Mouse (Mus musculus): Measurements from ENCODE around the gene Rapgefl1. TPM values are rescaled to one million over a fixed set of nuclear protein-coding genes. Genes with fewer than 3 reads are reported as not detected.
"Not testable (repeated sequence)": the region's sequence is repeated elsewhere in the genome, so short reads cannot be mapped to it uniquely, and the experiment has no call there.

Rapgefl1 gene
- polyA plus RNA-seq, 1 experiment from 2014 or later = 3.0 TPM

- H3K4me2 ChIP-seq (replicated peaks); ATAC-seq (ENCODE audit: low FRiP score, low read depth); H3K27me3 ChIP-seq; H3K9me3 ChIP-seq; H3K27ac ChIP-seq (replicated peaks); H3K4me3 ChIP-seq; H3K9ac ChIP-seq (replicated peaks); H3K4me1 ChIP-seq: not testable (repeated sequence)
- 96% methylated on average over 2 of the region's 2 CpGs for WGBS
- H3K36me3 ChIP-seq = peaks cover 90% of the 10 kb centered on the region
Observed at GRCm38 (mm10) chr11:98826071-98826470, 10.5 kb upstream of the Rapgefl1 start.

GRCm38 (mm10) chr11:98827877-98828276 lies 8.7 kb upstream of the Rapgefl1 start:
- Histone ChIP-seq H3K4me2 (replicated peaks) (no peak overlapping the region), H3K27me3 (no peaks in the 10 kb centered on the region), H3K27ac (replicated peaks) (no peak overlapping the region), H3K4me1 (no peaks in the 10 kb centered on the region), H3K4me3 (no peak overlapping the region), H3K9ac (replicated peaks) (no peak overlapping the region), H3K9me3 (no peaks in the 10 kb centered on the region), H3K36me3 (peaks cover 90% of the 10 kb centered on the region)
- ATAC-seq (ENCODE audit: low FRiP score, low read depth) = no peak
- 94% methylated on average over 2 of the region's 2 CpGs for WGBS

- WGBS = 76% methylated on average over 12 of the region's 12 CpGs
- no peak for ATAC-seq (ENCODE audit: low FRiP score, low read depth)
- Histone ChIP-seq H3K9me3 (no peaks in the 10 kb centered on the region), H3K27me3 (no peaks in the 10 kb centered on the region; the same call in 1 of the 2 replicates), H3K9ac (replicated peaks) (no peak overlapping the region), H3K4me2 (replicated peaks) (no peak overlapping the region), H3K27ac (replicated peaks) (no peak overlapping the region), H3K36me3 (peaks cover 90% of the 10 kb centered on the region), H3K4me1 (no peaks in the 10 kb centered on the region), H3K4me3 (no peak overlapping the region)
Observed at GRCm38 (mm10) chr11:98829091-98829775, 7.4 kb upstream of the Rapgefl1 start.

GRCm38 (mm10) chr11:98829875-98830274 lies 6.7 kb upstream of the Rapgefl1 start:
- 84% methylated on average over 4 of the region's 4 CpGs for WGBS
- Histone ChIP-seq H3K4me3 (no peak overlapping the region), H3K9me3 (no peaks in the 10 kb centered on the region), H3K27me3 (no peaks in the 10 kb centered on the region; the same call in 1 of the 2 replicates), H3K36me3 (peaks cover 87% of the 10 kb centered on the region), H3K4me2 (replicated peaks) (no peak overlapping the region), H3K27ac (replicated peaks) (no peak overlapping the region), H3K4me1 (peaks cover 6% of the 10 kb centered on the region; the same call in 1 of the 2 replicates), H3K9ac (replicated peaks) (no peak overlapping the region)
- no peak for ATAC-seq (ENCODE audit: low FRiP score, low read depth)

- Histone ChIP-seq H3K36me3 (peaks cover 39% of the 10 kb centered on the region), H3K27ac (replicated peaks) (no peak overlapping the region), H3K27me3 (peaks cover 25% of the 10 kb centered on the region), H3K4me3 (no peak overlapping the region), H3K9me3 (no peaks in the 10 kb centered on the region), H3K9ac (replicated peaks) (no peak overlapping the region), H3K4me1 (peaks cover 32% of the 10 kb centered on the region), H3K4me2 (replicated peaks) (no peak overlapping the region)
- 23% methylated on average over 5 of the region's 5 CpGs for WGBS
- no peak for ATAC-seq (ENCODE audit: low FRiP score, low read depth)
Observed at GRCm38 (mm10) chr11:98835296-98835695, 1.3 kb upstream of the Rapgefl1 start.

GRCm38 (mm10) chr11:98835725-98836124 lies 860 bp upstream of the Rapgefl1 start:
- Histone ChIP-seq H3K27ac (replicated peaks) (no peak overlapping the region), H3K27me3 (peaks cover 25% of the 10 kb centered on the region), H3K4me3 (no peak overlapping the region), H3K4me1 (peaks cover 32% of the 10 kb centered on the region), H3K4me2 (replicated peaks) (0 out of 2 replicates have a peak overlapping the region, but pooled peaks have one; percentile 98), H3K36me3 (peaks cover 36% of the 10 kb centered on the region), H3K9ac (replicated peaks) (no peak overlapping the region), H3K9me3 (no peaks in the 10 kb centered on the region)
- 56% methylated on average over 3 of the region's 3 CpGs for WGBS
- no peak for ATAC-seq (ENCODE audit: low FRiP score, low read depth)

GRCm38 (mm10) chr11:98836128-98836527 lies 457 bp upstream of the Rapgefl1 start:
- peak overlapping the region; percentile 64; the same call in 1 of the 2 replicates for H3K4me3 ChIP-seq
- peak overlapping the region; percentile 98 for H3K4me2 ChIP-seq (replicated peaks)
- peaks cover 32% of the 10 kb centered on the region for H3K4me1 ChIP-seq
- 36% methylated on average over 7 of the region's 7 CpGs for WGBS
- no peak overlapping the region for H3K27ac ChIP-seq (replicated peaks)
- H3K9ac ChIP-seq (replicated peaks) = no peak overlapping the region
- peaks cover 25% of the 10 kb centered on the region for H3K27me3 ChIP-seq
- H3K9me3 ChIP-seq = no peaks in the 10 kb centered on the region
- peaks cover 33% of the 10 kb centered on the region for H3K36me3 ChIP-seq
- ATAC-seq (ENCODE audit: low FRiP score, low read depth) = 0 out of 2 replicates have a peak, but pooled peaks have one; percentile 3

- Histone ChIP-seq H3K27ac (replicated peaks) (peak overlapping the region; percentile 64; the same call in 1 of the 2 replicates), H3K4me3 (peak overlapping the region; percentile 64), H3K9me3 (no peaks in the 10 kb centered on the region), H3K4me1 (peaks cover 32% of the 10 kb centered on the region), H3K9ac (replicated peaks) (peak overlapping the region; percentile 81), H3K36me3 (peaks cover 22% of the 10 kb centered on the region), H3K4me2 (replicated peaks) (peak overlapping the region; percentile 98), H3K27me3 (peaks cover 25% of the 10 kb centered on the region)
- 2% methylated on average over 16 of the region's 29 CpGs for WGBS
- ATAC-seq (ENCODE audit: low FRiP score, low read depth) = peak; percentile 62
Observed at GRCm38 (mm10) chr11:98837231-98837704, 683 bp downstream of the Rapgefl1 start.

- peaks cover 25% of the 10 kb centered on the region for H3K27me3 ChIP-seq
- H3K4me2 ChIP-seq (replicated peaks) = peak overlapping the region; percentile 98; the same call in 1 of the 2 replicates
- H3K9ac ChIP-seq (replicated peaks) = no peak overlapping the region
- H3K4me3 ChIP-seq = 0 out of 2 replicates have a peak overlapping the region, but pooled peaks have one; percentile 64
- 49% methylated on average over 11 of the region's 11 CpGs for WGBS
- no peak for ATAC-seq (ENCODE audit: low FRiP score, low read depth)
- no peak overlapping the region for H3K27ac ChIP-seq (replicated peaks)
- peaks cover 16% of the 10 kb centered on the region for H3K36me3 ChIP-seq
- H3K4me1 ChIP-seq = peaks cover 32% of the 10 kb centered on the region
- H3K9me3 ChIP-seq = no peaks in the 10 kb centered on the region
Observed at GRCm38 (mm10) chr11:98837917-98838316, 1.3 kb downstream of the Rapgefl1 start.

- H3K9me3 ChIP-seq = no peaks in the 10 kb centered on the region
- no peak overlapping the region for H3K4me3 ChIP-seq
- H3K4me2 ChIP-seq (replicated peaks) = no peak overlapping the region
- peaks cover 10% of the 10 kb centered on the region for H3K36me3 ChIP-seq
- WGBS = 77% methylated on average over 9 of the region's 9 CpGs
- peaks cover 25% of the 10 kb centered on the region for H3K27me3 ChIP-seq
- ATAC-seq (ENCODE audit: low FRiP score, low read depth) = no peak
- H3K9ac ChIP-seq (replicated peaks) = no peak overlapping the region
- no peak overlapping the region for H3K27ac ChIP-seq (replicated peaks)
- peaks cover 32% of the 10 kb centered on the region for H3K4me1 ChIP-seq
Observed at GRCm38 (mm10) chr11:98838512-98838911, 1.9 kb downstream of the Rapgefl1 start.

- peaks cover 25% of the 10 kb centered on the region for H3K27me3 ChIP-seq
- ATAC-seq (ENCODE audit: low FRiP score, low read depth) = no peak
- no peak overlapping the region for H3K4me3 ChIP-seq
- H3K4me1 ChIP-seq = peaks cover 31% of the 10 kb centered on the region
- 44% methylated on average over 6 of the region's 6 CpGs for WGBS
- H3K9ac ChIP-seq (replicated peaks) = no peak overlapping the region
- H3K27ac ChIP-seq (replicated peaks) = no peak overlapping the region
- no peaks in the 10 kb centered on the region for H3K9me3 ChIP-seq
- no peak overlapping the region for H3K4me2 ChIP-seq (replicated peaks)
- H3K36me3 ChIP-seq = peaks cover 2% of the 10 kb centered on the region; the same call in 1 of the 2 replicates
Observed at GRCm38 (mm10) chr11:98839402-98839801, 2.8 kb downstream of the Rapgefl1 start.

- 81% methylated on average over 10 of the region's 10 CpGs for WGBS
- Histone ChIP-seq H3K4me3 (no peak overlapping the region), H3K36me3 (no peaks in the 10 kb centered on the region), H3K27ac (replicated peaks) (no peak overlapping the region), H3K4me2 (replicated peaks) (no peak overlapping the region), H3K27me3 (peaks cover 25% of the 10 kb centered on the region), H3K4me1 (peaks cover 26% of the 10 kb centered on the region), H3K9ac (replicated peaks) (no peak overlapping the region), H3K9me3 (no peaks in the 10 kb centered on the region)
- ATAC-seq (ENCODE audit: low FRiP score, low read depth) = no peak
Observed at GRCm38 (mm10) chr11:98839897-98840296, 3.3 kb downstream of the Rapgefl1 start.
